In the genomic region with DNA sequence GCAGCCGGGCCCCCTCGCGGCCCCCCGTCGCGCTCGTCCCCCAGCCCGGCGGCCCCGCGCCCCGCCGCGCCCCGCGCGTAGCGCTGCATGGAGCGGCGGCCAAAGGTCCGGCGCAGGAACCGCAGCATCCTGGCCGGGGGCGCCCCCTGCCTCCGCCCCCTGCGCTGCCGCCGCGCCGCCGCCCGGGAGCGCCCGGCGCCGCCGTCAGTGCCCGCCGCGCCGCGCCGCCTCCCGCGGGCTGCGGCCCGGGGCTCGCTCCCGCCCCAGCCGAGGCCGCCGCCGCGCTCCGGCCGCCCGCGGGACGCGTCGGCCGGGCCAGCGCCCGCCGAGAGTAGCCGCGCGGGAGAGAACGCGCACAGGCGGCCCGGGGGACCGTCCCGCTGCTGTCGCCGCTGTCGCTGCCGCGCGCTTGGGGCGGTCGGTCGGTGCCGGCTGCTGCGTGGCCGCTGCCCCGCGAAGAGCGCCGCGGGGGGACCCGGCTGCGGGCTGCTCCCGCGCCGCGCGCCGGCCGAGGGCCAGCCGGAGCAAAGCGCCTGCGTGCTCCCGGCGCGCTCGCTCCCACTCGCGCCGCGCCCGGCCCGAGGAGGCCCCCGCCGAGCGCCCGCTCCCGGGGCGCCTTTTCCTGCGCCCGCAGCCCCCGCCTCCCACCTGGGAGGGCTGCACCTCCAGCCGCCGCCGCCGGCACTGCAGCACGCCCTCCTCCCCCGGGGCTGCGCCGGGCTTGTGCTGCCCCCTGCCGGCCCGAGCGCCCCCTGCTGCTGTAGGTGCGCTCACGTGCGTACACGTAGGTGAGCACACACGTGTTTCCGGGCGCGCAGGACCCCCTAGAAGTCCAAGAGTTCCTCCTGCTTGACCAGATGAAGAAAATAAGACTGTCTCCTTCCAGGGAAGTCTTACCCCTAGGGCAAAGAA, we compare ENCODE assay signal across 8 mouse cellular contexts. TPM values are rescaled to one million over a fixed set of nuclear protein-coding genes. Genes with fewer than 3 reads are reported as not detected.
A peak's percentile ranks its signal among the peaks of the same experiment; 100 is the strongest.
DNase-seq lines count a peak whose midpoint lies in the region; ATAC-seq and TF ChIP-seq lines count a peak whose summit lies in the region.

A gene (minus strand): TSS at position 412 of the 912 bp plus-strand sequence.

- H3K4me1 ChIP-seq in brown adipose tissue, adult 24 weeks (ENCODE audit: control insufficient read depth, insufficient read depth, insufficient read length, low read length), result no peaks in the 10 kb centered on the region; the same call in 1 of the 2 replicates
- H3K4me1 ChIP-seq in forebrain, embryonic 12.5 days, result peaks cover 19% of the 10 kb centered on the region
- H3K4me1 ChIP-seq in heart, embryonic 15.5 days (replicated peaks), result peaks cover 21% of the 10 kb centered on the region
- no peaks in the 10 kb centered on the region for H3K4me1 ChIP-seq in liver, embryonic 14.5 days (replicated peaks; ENCODE audit: control insufficient read depth in 2 of 2, insufficient read depth in 2 of 2, low read length in 1 of 2)
- H3K4me1 ChIP-seq in neural tube, embryonic 12.5 days, result peaks cover 19% of the 10 kb centered on the region
- peaks cover 16% of the 10 kb centered on the region for H3K4me1 ChIP-seq in stomach, embryonic 16.5 days (ENCODE audit: control insufficient read depth, insufficient read depth, low read length)

- DNase-seq in B cell, adult 2 months, result peak; percentile 89 to 90
- DNase-seq in kidney, postnatal 14 days, result peak; percentile 88
- DNase-seq in liver, embryonic 14.5 days (ENCODE audit: low read depth in 3 of 3, low spot score in 3 of 3), result peak in 1 of 3 experiments; percentile 38

- no peak within 1 kb of the TSS for H3K27ac ChIP-seq in brown adipose tissue, adult 24 weeks (replicated peaks; ENCODE audit: low read depth, low read length)
- H3K27ac ChIP-seq in forebrain, embryonic 12.5 days, result no peak within 1 kb of the TSS
- no peak within 1 kb of the TSS for H3K27ac ChIP-seq in heart, embryonic 15.5 days
- no peak within 1 kb of the TSS for H3K27ac ChIP-seq in liver, embryonic 14.5 days
- H3K27ac ChIP-seq in neural tube, embryonic 12.5 days, result 0 out of 2 replicates have a peak within 1 kb of the TSS, but pooled peaks have one; percentile 20
- H3K27ac ChIP-seq in stomach, embryonic 16.5 days (ENCODE audit: low read length), result peak within 1 kb of the TSS; percentile 59; the same call in 1 of the 2 replicates

- peak; percentile 93 for ATAC-seq in forebrain, embryonic 12.5 days (ENCODE audit: low FRiP score)
- peak; percentile 83 for ATAC-seq in heart, embryonic 15.5 days (replicated peaks; ENCODE audit: insufficient number of reproducible peaks, insufficient read depth, low FRiP score, low read depth)
- peak; percentile 80 for ATAC-seq in liver, embryonic 14.5 days (ENCODE audit: insufficient read depth)
- peak; percentile 86 for ATAC-seq in neural tube, embryonic 12.5 days (ENCODE audit: low FRiP score, low read depth)
- peak; percentile 78 for ATAC-seq in stomach, embryonic 16.5 days (ENCODE audit: insufficient read depth, low FRiP score)

- peak; percentile 86 for TF ChIP-seq CTCF in liver, embryonic 14.5 days (IDR thresholded peaks at IDR 0.05; ENCODE audit: low read depth)

- H3K9ac ChIP-seq in forebrain, embryonic 12.5 days, result peak within 1 kb of the TSS; percentile 66
- H3K9ac ChIP-seq in heart, embryonic 15.5 days, result peak within 1 kb of the TSS; percentile 64
- H3K9ac ChIP-seq in liver, embryonic 14.5 days (replicated peaks), result peak within 1 kb of the TSS; percentile 28; the same call in 1 of the 2 replicates
- H3K9ac ChIP-seq in neural tube, embryonic 12.5 days, result peak within 1 kb of the TSS; percentile 78
- H3K9ac ChIP-seq in stomach, embryonic 16.5 days (ENCODE audit: low read length), result peak within 1 kb of the TSS; percentile 85

- peaks cover 63% of the 10 kb centered on the region for H3K27me3 ChIP-seq in forebrain, embryonic 12.5 days
- H3K27me3 ChIP-seq in heart, embryonic 15.5 days, result peaks cover 57% of the 10 kb centered on the region
- peaks cover 59% of the 10 kb centered on the region for H3K27me3 ChIP-seq in liver, embryonic 14.5 days (ENCODE audit: control insufficient read depth, insufficient read depth, low read length)
- peaks cover 26% of the 10 kb centered on the region for H3K27me3 ChIP-seq in neural tube, embryonic 12.5 days (replicated peaks)
- peaks cover 17% of the 10 kb centered on the region; the same call in 1 of the 2 replicates for H3K27me3 ChIP-seq in stomach, embryonic 16.5 days (ENCODE audit: control insufficient read depth, insufficient read depth, low read length)

- WGBS in forebrain, embryonic 12.5 days, result 2% methylated on average over 57 of the region's 142 CpGs
- 0% methylated on average over 58 of the region's 142 CpGs for WGBS in heart, embryonic 15.5 days
- WGBS in liver, embryonic 14.5 days (ENCODE audit: insufficient replicate concordance), result under 1% methylated on average over 77 of the region's 142 CpGs
- WGBS in neural tube, embryonic 12.5 days, result under 1% methylated on average over 115 of the region's 142 CpGs
- WGBS in stomach, embryonic 16.5 days, result under 1% methylated on average over 64 of the region's 142 CpGs

- no peak for TF ChIP-seq EP300 in liver, embryonic 14.5 days (IDR thresholded peaks at IDR 0.05; ENCODE audit: low read depth)

- peak within 1 kb of the TSS; percentile 61 for H3K4me3 ChIP-seq in brown adipose tissue, adult 24 weeks (ENCODE audit: insufficient read depth, low read depth, low read length)
- peak within 1 kb of the TSS; percentile 71 for H3K4me3 ChIP-seq in forebrain, embryonic 12.5 days (replicated peaks)
- peak within 1 kb of the TSS; percentile 70 for H3K4me3 ChIP-seq in heart, embryonic 15.5 days
- H3K4me3 ChIP-seq in liver, embryonic 14.5 days (ENCODE audit: insufficient read depth in 1 of 2, low read depth in 2 of 2, low read length in 2 of 2), result peak within 1 kb of the TSS; percentile 58 to 62
- H3K4me3 ChIP-seq in neural tube, embryonic 12.5 days, result peak within 1 kb of the TSS; percentile 73
- peak within 1 kb of the TSS; percentile 66 for H3K4me3 ChIP-seq in stomach, embryonic 16.5 days (replicated peaks; ENCODE audit: low read length)

- H3K9me3 ChIP-seq in forebrain, embryonic 12.5 days, result no peaks in the 10 kb centered on the region
- no peaks in the 10 kb centered on the region for H3K9me3 ChIP-seq in heart, embryonic 15.5 days (replicated peaks)
- no peaks in the 10 kb centered on the region for H3K9me3 ChIP-seq in liver, embryonic 14.5 days (ENCODE audit: control insufficient read depth, low read length)
- H3K9me3 ChIP-seq in neural tube, embryonic 12.5 days, result no peaks in the 10 kb centered on the region
- H3K9me3 ChIP-seq in stomach, embryonic 16.5 days (replicated peaks; ENCODE audit: control insufficient read depth, low read length), result no peaks in the 10 kb centered on the region

- H3K36me3 ChIP-seq in forebrain, embryonic 12.5 days (replicated peaks), result no peaks in the 10 kb centered on the region
- H3K36me3 ChIP-seq in heart, embryonic 15.5 days, result no peaks in the 10 kb centered on the region
- no peaks in the 10 kb centered on the region for H3K36me3 ChIP-seq in liver, embryonic 14.5 days (replicated peaks; ENCODE audit: control insufficient read depth, insufficient read depth, low read depth)
- no peaks in the 10 kb centered on the region for H3K36me3 ChIP-seq in neural tube, embryonic 12.5 days
- no peaks in the 10 kb centered on the region for H3K36me3 ChIP-seq in stomach, embryonic 16.5 days (ENCODE audit: control insufficient read depth, insufficient read depth, low read length)

- peak within 1 kb of the TSS; percentile 94 for H3K4me2 ChIP-seq in forebrain, embryonic 12.5 days
- H3K4me2 ChIP-seq in heart, embryonic 15.5 days, result peak within 1 kb of the TSS; percentile 99
- H3K4me2 ChIP-seq in liver, embryonic 14.5 days (ENCODE audit: low read depth), result peak within 1 kb of the TSS; percentile 72
- peak within 1 kb of the TSS; percentile 82 for H3K4me2 ChIP-seq in neural tube, embryonic 12.5 days (replicated peaks)
- peak within 1 kb of the TSS; percentile 84 for H3K4me2 ChIP-seq in stomach, embryonic 16.5 days (ENCODE audit: low read depth, low read length)

RNA-seq across cellular contexts. Expression of the gene that starts here (rescaled TPM):
- 0.75 and 2.3 TPM in 2 replicates for polyA plus RNA-seq in brown adipose tissue, adult 24 weeks (2012; ENCODE audit: insufficient read depth, insufficient read length, missing spikeins)
- 0.54 and 0.64 TPM in 2 replicates for polyA plus RNA-seq in forebrain, embryonic 12.5 days (2016; fragmentation: Nextera tagmentation; extraction: Ambion mirVana)
- 0.31 and 1.1 TPM in 2 replicates for polyA plus RNA-seq in heart, embryonic 15.5 days (2015; fragmentation: Nextera tagmentation; extraction: Ambion mirVana)
- polyA plus RNA-seq in liver, embryonic 14.5 days (2012; rRNA removed), result 1.9 and 2.2 TPM in 2 replicates
- 2.1 and 2.6 TPM in 2 replicates for polyA plus RNA-seq in liver, embryonic 14.5 days (2014; fragmentation: Nextera tagmentation; extraction: Ambion mirVana)
- 1.7 and 1.9 TPM in 2 replicates for polyA plus RNA-seq in neural tube, embryonic 12.5 days (2016; fragmentation: Nextera tagmentation; extraction: Ambion mirVana)
- polyA plus RNA-seq in stomach, embryonic 16.5 days (2015; fragmentation: Nextera tagmentation; extraction: Ambion mirVana), result 7.5 and 11.6 TPM in 2 replicates

Comparison
In these comparisons a context has a peak if more than half of its experiments do, and no peak if none do; other contexts are left out.
1. Peak in ATAC-seq, H3K4me3 ChIP-seq, H3K9ac ChIP-seq and H3K4me2 ChIP-seq in forebrain, embryonic 12.5 days; RNA of the gene not detected or under 1 TPM.
2. H3K27ac ChIP-seq: peak in neural tube, embryonic 12.5 days (single experiment) and stomach, embryonic 16.5 days (single experiment); none in brown adipose tissue, adult 24 weeks (single experiment), forebrain, embryonic 12.5 days (single experiment), heart, embryonic 15.5 days (single experiment) and liver, embryonic 14.5 days (single experiment).
3. H3K9ac ChIP-seq: peak in every context shown above with its lines; median percentile 85 in stomach, embryonic 16.5 days; 78 in neural tube, embryonic 12.5 days; 66 in forebrain, embryonic 12.5 days; 64 in heart, embryonic 15.5 days; 28 in liver, embryonic 14.5 days.
4. Peak in every context shown above with its lines, with median percentiles within 50 percentile points of each other: H3K4me3 ChIP-seq, ATAC-seq and H3K4me2 ChIP-seq.